ENCODE assay signal across 20 mouse cellular contexts in the genomic region with DNA sequence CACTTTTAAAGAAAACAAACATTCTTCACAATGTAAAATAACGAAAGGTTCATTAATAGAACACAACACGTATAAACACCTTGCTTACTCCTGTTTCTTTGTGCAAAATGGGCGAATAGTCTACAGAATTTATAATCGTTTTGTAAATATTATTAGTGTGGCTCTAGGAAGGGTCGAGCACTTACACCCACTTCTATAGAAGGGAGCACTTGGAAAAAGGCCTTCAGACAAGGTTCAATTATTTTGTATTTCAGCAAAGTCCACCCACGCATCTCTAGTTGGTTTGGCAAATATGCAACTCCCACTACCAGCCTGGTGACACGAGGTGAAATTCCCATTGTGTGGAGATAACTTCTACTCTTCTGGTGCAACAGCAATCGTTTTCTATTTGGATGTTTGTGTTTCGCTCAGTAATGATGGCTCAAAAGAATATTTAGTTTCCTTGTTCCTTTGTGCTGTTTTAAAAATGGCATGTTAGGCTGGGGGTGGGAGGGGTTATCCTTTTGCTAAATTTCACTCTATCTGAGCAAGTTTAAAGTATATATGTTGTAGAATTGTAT. TPM values are rescaled to one million over a fixed set of nuclear protein-coding genes. Genes with fewer than 3 reads are reported as not detected.
DNase-seq lines count a peak whose midpoint lies in the region; ATAC-seq and TF ChIP-seq lines count a peak whose summit lies in the region.
"Had no signal": no experiment of that assay in that cellular context is flagged by ENCODE, and none has a peak within 500 bp of the region (broad histone marks: within the 10 kb centered on the region; RNA-seq: fewer than 3 reads in every experiment).

No protein-coding gene starts in this region.

- 2% methylated on average over 9 of the region's 9 CpGs for WGBS in forebrain, embryonic 10.5 days
- WGBS in forebrain, embryonic 16.5 days, result 2% methylated on average over 9 of the region's 9 CpGs
- WGBS in midbrain, embryonic 11.5 days, result 3% methylated on average over 9 of the region's 9 CpGs
- WGBS in midbrain, embryonic 15.5 days, result 3% methylated on average over 9 of the region's 9 CpGs
- WGBS in hindbrain, embryonic 14.5 days, result 4% methylated on average over 9 of the region's 9 CpGs
- 9% methylated on average over 9 of the region's 9 CpGs for WGBS in neural tube, embryonic 13.5 days

- no peaks in the 10 kb centered on the region for H3K36me3 ChIP-seq in forebrain, embryonic 10.5 days (replicated peaks)
- H3K36me3 ChIP-seq in forebrain, embryonic 16.5 days (ENCODE audit: control insufficient read depth, insufficient read depth), result no peaks in the 10 kb centered on the region
- no peaks in the 10 kb centered on the region for H3K36me3 ChIP-seq in midbrain, embryonic 11.5 days (ENCODE audit: control insufficient read depth, insufficient read depth, low read length)
- H3K36me3 ChIP-seq in midbrain, embryonic 15.5 days (replicated peaks), result no peaks in the 10 kb centered on the region
- peaks cover 12% of the 10 kb centered on the region; the same call in 1 of the 2 replicates for H3K36me3 ChIP-seq in hindbrain, embryonic 14.5 days (replicated peaks; ENCODE audit: control insufficient read depth, insufficient read depth)
- H3K36me3 ChIP-seq in neural tube, embryonic 13.5 days, result peaks cover 26% of the 10 kb centered on the region
- H3K36me3 ChIP-seq: forebrain, embryonic 15.5 days; heart, embryonic 10.5 days; liver, embryonic 12.5 days; lung, embryonic 15.5 days had no signal

- no peak for ATAC-seq in forebrain, embryonic 16.5 days
- ATAC-seq in midbrain, embryonic 11.5 days (ENCODE audit: low FRiP score), result no peak
- ATAC-seq in midbrain, embryonic 15.5 days (replicated peaks), result no peak
- ATAC-seq in hindbrain, embryonic 14.5 days (ENCODE audit: low FRiP score), result no peak
- no peak for ATAC-seq in neural tube, embryonic 13.5 days (ENCODE audit: low read depth)
- ATAC-seq: forebrain, embryonic 15.5 days; liver, embryonic 12.5 days had no signal

- no peak overlapping the region for H3K9ac ChIP-seq in forebrain, embryonic 16.5 days (replicated peaks; ENCODE audit: low read depth, low read length)
- H3K9ac ChIP-seq in midbrain, embryonic 11.5 days (ENCODE audit: low read length), result no peak overlapping the region
- H3K9ac ChIP-seq in midbrain, embryonic 15.5 days, result no peak overlapping the region
- peak overlapping the region; percentile 75 for H3K9ac ChIP-seq in hindbrain, embryonic 14.5 days
- H3K9ac ChIP-seq in neural tube, embryonic 13.5 days, result peak overlapping the region; percentile 81
- H3K9ac ChIP-seq: forebrain, embryonic 15.5 days; liver, embryonic 12.5 days; lung, embryonic 15.5 days had no signal

- peaks cover 35% of the 10 kb centered on the region for H3K4me1 ChIP-seq in forebrain, embryonic 10.5 days
- peaks cover 9% of the 10 kb centered on the region; the same call in 1 of the 2 replicates for H3K4me1 ChIP-seq in forebrain, embryonic 16.5 days (replicated peaks; ENCODE audit: control insufficient read depth, insufficient read depth, low read length)
- peaks cover 9% of the 10 kb centered on the region for H3K4me1 ChIP-seq in midbrain, embryonic 11.5 days (ENCODE audit: control insufficient read depth, insufficient read depth, low read length)
- peaks cover 17% of the 10 kb centered on the region for H3K4me1 ChIP-seq in midbrain, embryonic 15.5 days
- H3K4me1 ChIP-seq in hindbrain, embryonic 14.5 days (replicated peaks; ENCODE audit: control insufficient read depth, insufficient read depth, low read length), result peaks cover 21% of the 10 kb centered on the region
- H3K4me1 ChIP-seq in neural tube, embryonic 13.5 days (replicated peaks), result peaks cover 100% of the 10 kb centered on the region

- H3K4me2 ChIP-seq in forebrain, embryonic 16.5 days (ENCODE audit: low read length), result no peak overlapping the region
- no peak overlapping the region for H3K4me2 ChIP-seq in midbrain, embryonic 11.5 days
- no peak overlapping the region for H3K4me2 ChIP-seq in midbrain, embryonic 15.5 days
- peak overlapping the region; percentile 55 for H3K4me2 ChIP-seq in hindbrain, embryonic 14.5 days (replicated peaks)
- peak overlapping the region; percentile 52 for H3K4me2 ChIP-seq in neural tube, embryonic 13.5 days

- no peaks in the 10 kb centered on the region for H3K9me3 ChIP-seq in forebrain, embryonic 10.5 days
- H3K9me3 ChIP-seq in forebrain, embryonic 16.5 days (ENCODE audit: control insufficient read depth, low read length), result peaks cover 4% of the 10 kb centered on the region; the same call in 1 of the 2 replicates
- H3K9me3 ChIP-seq in midbrain, embryonic 11.5 days (ENCODE audit: control insufficient read depth, low read length), result no peaks in the 10 kb centered on the region
- no peaks in the 10 kb centered on the region for H3K9me3 ChIP-seq in midbrain, embryonic 15.5 days
- no peaks in the 10 kb centered on the region for H3K9me3 ChIP-seq in hindbrain, embryonic 14.5 days (ENCODE audit: control insufficient read depth, low read length)
- no peaks in the 10 kb centered on the region for H3K9me3 ChIP-seq in neural tube, embryonic 13.5 days
- H3K9me3 ChIP-seq: forebrain, embryonic 15.5 days; heart, embryonic 10.5 days; liver, embryonic 12.5 days; lung, embryonic 15.5 days had no signal

- no peak overlapping the region for H3K27ac ChIP-seq in forebrain, embryonic 10.5 days
- H3K27ac ChIP-seq in forebrain, embryonic 16.5 days (ENCODE audit: low read length), result no peak overlapping the region
- no peak overlapping the region for H3K27ac ChIP-seq in midbrain, embryonic 11.5 days (ENCODE audit: low read depth, low read length)
- no peak overlapping the region for H3K27ac ChIP-seq in midbrain, embryonic 15.5 days
- peak overlapping the region; percentile 94 for H3K27ac ChIP-seq in hindbrain, embryonic 14.5 days
- peak overlapping the region; percentile 95 for H3K27ac ChIP-seq in neural tube, embryonic 13.5 days (replicated peaks)
- no peak overlapping the region for H3K27ac ChIP-seq in gastrocnemius, adult 2 months
- H3K27ac ChIP-seq: forebrain, embryonic 15.5 days; heart, embryonic 10.5 days; liver, embryonic 12.5 days; lung, embryonic 15.5 days had no signal

- TF ChIP-seq CTCF in gastrocnemius, adult 2 months (IDR thresholded peaks at IDR 0.05), result no peak

- H3K4me3 ChIP-seq in forebrain, embryonic 10.5 days, result no peak overlapping the region
- no peak overlapping the region for H3K4me3 ChIP-seq in forebrain, embryonic 16.5 days (replicated peaks; ENCODE audit: low read length)
- H3K4me3 ChIP-seq in midbrain, embryonic 11.5 days (ENCODE audit: low read depth, low read length), result no peak overlapping the region
- no peak overlapping the region for H3K4me3 ChIP-seq in midbrain, embryonic 15.5 days
- H3K4me3 ChIP-seq in hindbrain, embryonic 14.5 days (replicated peaks; ENCODE audit: low read length), result peak overlapping the region; percentile 34
- H3K4me3 ChIP-seq in neural tube, embryonic 13.5 days, result peak overlapping the region; percentile 36
- no peak overlapping the region for H3K4me3 ChIP-seq in gastrocnemius, adult 2 months
- H3K4me3 ChIP-seq: forebrain, embryonic 15.5 days had no signal

- H3K27me3 ChIP-seq in forebrain, embryonic 10.5 days (ENCODE audit: poor library complexity, severe bottlenecking), result peaks cover 100% of the 10 kb centered on the region
- peaks cover 83% of the 10 kb centered on the region for H3K27me3 ChIP-seq in forebrain, embryonic 16.5 days (replicated peaks; ENCODE audit: control insufficient read depth, insufficient read depth, low read length)
- peaks cover 98% of the 10 kb centered on the region for H3K27me3 ChIP-seq in midbrain, embryonic 11.5 days (ENCODE audit: control insufficient read depth, insufficient read depth, low read length)
- peaks cover 94% of the 10 kb centered on the region for H3K27me3 ChIP-seq in midbrain, embryonic 15.5 days (replicated peaks)
- H3K27me3 ChIP-seq in hindbrain, embryonic 14.5 days (ENCODE audit: control insufficient read depth, insufficient read depth, low read length), result peaks cover 94% of the 10 kb centered on the region
- no peaks in the 10 kb centered on the region for H3K27me3 ChIP-seq in neural tube, embryonic 13.5 days
- H3K27me3 ChIP-seq: CH12.LX had no signal

- peak; percentile 18 for DNase-seq in forebrain, embryonic 10.5 days (ENCODE audit: extremely low spot score, low spot score)
- DNase-seq in midbrain, embryonic 11.5 days (ENCODE audit: low spot score, missing footprints), result peak; percentile 95
- DNase-seq in hindbrain, embryonic 14.5 days (ENCODE audit: low spot score), result peak; percentile 66
- no peak for DNase-seq in gastrocnemius, adult 2 months
- DNase-seq in thymus, postnatal 36 days, result no peak
- DNase-seq: gastrocnemius, postnatal 10 days; heart, postnatal 14 days; kidney, adult 8-10 months; right cerebral cortex, postnatal 25 days had no signal

- intact Hi-C loops in gastrocnemius, adult 2 months (cut with DNase I), result no loop called here

RNA-seq across cellular contexts. Expression of a gene that starts 14.3 kb away (rescaled TPM):
- polyA plus RNA-seq in forebrain, embryonic 10.5 days (2016; fragmentation: Nextera tagmentation; extraction: Ambion mirVana), result not detected in 2 replicates
- polyA plus RNA-seq in forebrain, embryonic 16.5 days (2015; fragmentation: Nextera tagmentation; extraction: Ambion mirVana), result not detected in 2 replicates
- not detected in 2 replicates for polyA plus RNA-seq in midbrain, embryonic 11.5 days (2014; fragmentation: Nextera tagmentation; extraction: Ambion mirVana)
- polyA plus RNA-seq in midbrain, embryonic 15.5 days (2015; fragmentation: Nextera tagmentation; extraction: Ambion mirVana), result not detected in 2 replicates
- polyA plus RNA-seq in hindbrain, embryonic 14.5 days (2014; fragmentation: Nextera tagmentation; extraction: Ambion mirVana), result 0.64 and 0.76 TPM in 2 replicates
- 6.4 and 9.0 TPM in 2 replicates for polyA plus RNA-seq in neural tube, embryonic 13.5 days (2015; fragmentation: Nextera tagmentation; extraction: Ambion mirVana)
- not detected for total RNA-seq in gastrocnemius, adult 2 months (2021)
- total RNA-seq: CH12.LX; gastrocnemius, postnatal 10 days; heart, postnatal 14 days; left cerebral cortex, postnatal 14 days; megakaryocyte progenitor cell, adult 5-6 weeks had no signal
- polyA plus RNA-seq: forebrain, embryonic 15.5 days; liver, embryonic 12.5 days; lung, embryonic 15.5 days had no signal

RNA-seq across cellular contexts. Expression of a gene that starts 22.0 kb away (rescaled TPM):
- not detected in 2 replicates for polyA plus RNA-seq in forebrain, embryonic 10.5 days (2016; fragmentation: Nextera tagmentation; extraction: Ambion mirVana)
- not detected in 2 replicates for polyA plus RNA-seq in forebrain, embryonic 16.5 days (2015; fragmentation: Nextera tagmentation; extraction: Ambion mirVana)
- not detected in 2 replicates for polyA plus RNA-seq in midbrain, embryonic 11.5 days (2014; fragmentation: Nextera tagmentation; extraction: Ambion mirVana)
- not detected in 2 replicates for polyA plus RNA-seq in midbrain, embryonic 15.5 days (2015; fragmentation: Nextera tagmentation; extraction: Ambion mirVana)
- polyA plus RNA-seq in hindbrain, embryonic 14.5 days (2014; fragmentation: Nextera tagmentation; extraction: Ambion mirVana), result 0.82 and 1.3 TPM in 2 replicates
- polyA plus RNA-seq in neural tube, embryonic 13.5 days (2015; fragmentation: Nextera tagmentation; extraction: Ambion mirVana), result 2.2 and 2.4 TPM in 2 replicates
- total RNA-seq in gastrocnemius, adult 2 months (2021), result under 1 TPM; 0.08 to 0.36 TPM
- total RNA-seq: layer of hippocampus, adult 8-10 months; left cerebral cortex, postnatal 14 days; megakaryocyte progenitor cell, adult 5-6 weeks had no signal
- polyA plus RNA-seq: forebrain, embryonic 15.5 days; liver, embryonic 12.5 days had no signal

RNA-seq across cellular contexts. Expression of a gene that starts 36.8 kb away (rescaled TPM):
- polyA plus RNA-seq in forebrain, embryonic 10.5 days (2016; fragmentation: Nextera tagmentation; extraction: Ambion mirVana), result not detected in 2 replicates
- polyA plus RNA-seq in forebrain, embryonic 16.5 days (2015; fragmentation: Nextera tagmentation; extraction: Ambion mirVana), result not detected in 2 replicates
- not detected in 2 replicates for polyA plus RNA-seq in midbrain, embryonic 11.5 days (2014; fragmentation: Nextera tagmentation; extraction: Ambion mirVana)
- polyA plus RNA-seq in midbrain, embryonic 15.5 days (2015; fragmentation: Nextera tagmentation; extraction: Ambion mirVana), result not detected in 2 replicates
- 3.1 and 4.3 TPM in 2 replicates for polyA plus RNA-seq in hindbrain, embryonic 14.5 days (2014; fragmentation: Nextera tagmentation; extraction: Ambion mirVana)
- 6.9 and 7.2 TPM in 2 replicates for polyA plus RNA-seq in neural tube, embryonic 13.5 days (2015; fragmentation: Nextera tagmentation; extraction: Ambion mirVana)
- total RNA-seq in gastrocnemius, adult 2 months (2021), result 1 to 10 TPM; 1.4 to 2.0 TPM
- total RNA-seq: layer of hippocampus, adult 8-10 months; left cerebral cortex, postnatal 14 days; megakaryocyte progenitor cell, adult 5-6 weeks had no signal
- polyA plus RNA-seq: forebrain, embryonic 15.5 days; liver, embryonic 12.5 days had no signal

RNA-seq across cellular contexts. Expression of a gene that starts 36.8 kb away (rescaled TPM):
- polyA plus RNA-seq in forebrain, embryonic 10.5 days (2016; fragmentation: Nextera tagmentation; extraction: Ambion mirVana), result 0.10 TPM in 1 of 2 replicates, not detected in the other
- not detected in 2 replicates for polyA plus RNA-seq in forebrain, embryonic 16.5 days (2015; fragmentation: Nextera tagmentation; extraction: Ambion mirVana)
- polyA plus RNA-seq in midbrain, embryonic 11.5 days (2014; fragmentation: Nextera tagmentation; extraction: Ambion mirVana), result 0.07 and 0.14 TPM in 2 replicates
- polyA plus RNA-seq in midbrain, embryonic 15.5 days (2015; fragmentation: Nextera tagmentation; extraction: Ambion mirVana), result 0.09 and 0.21 TPM in 2 replicates
- polyA plus RNA-seq in hindbrain, embryonic 14.5 days (2014; fragmentation: Nextera tagmentation; extraction: Ambion mirVana), result 44.9 and 55.1 TPM in 2 replicates
- 24.2 and 33.8 TPM in 2 replicates for polyA plus RNA-seq in neural tube, embryonic 13.5 days (2015; fragmentation: Nextera tagmentation; extraction: Ambion mirVana)
- total RNA-seq in gastrocnemius, adult 2 months (2021), result not detected
- total RNA-seq: heart, postnatal 14 days; layer of hippocampus, adult 8-10 months; left cerebral cortex, postnatal 14 days; megakaryocyte progenitor cell, adult 5-6 weeks had no signal
- polyA plus RNA-seq: forebrain, embryonic 15.5 days had no signal

RNA-seq across cellular contexts. Expression of a gene that starts 44.1 kb away (rescaled TPM):
- not detected in 2 replicates for polyA plus RNA-seq in forebrain, embryonic 10.5 days (2016; fragmentation: Nextera tagmentation; extraction: Ambion mirVana)
- polyA plus RNA-seq in forebrain, embryonic 16.5 days (2015; fragmentation: Nextera tagmentation; extraction: Ambion mirVana), result not detected in 2 replicates
- 0.11 TPM in 1 of 2 replicates, not detected in the other for polyA plus RNA-seq in midbrain, embryonic 11.5 days (2014; fragmentation: Nextera tagmentation; extraction: Ambion mirVana)
- polyA plus RNA-seq in midbrain, embryonic 15.5 days (2015; fragmentation: Nextera tagmentation; extraction: Ambion mirVana), result 0.08 and 0.10 TPM in 2 replicates
- 2.1 and 3.3 TPM in 2 replicates for polyA plus RNA-seq in hindbrain, embryonic 14.5 days (2014; fragmentation: Nextera tagmentation; extraction: Ambion mirVana)
- 17.4 and 22.8 TPM in 2 replicates for polyA plus RNA-seq in neural tube, embryonic 13.5 days (2015; fragmentation: Nextera tagmentation; extraction: Ambion mirVana)
- total RNA-seq in gastrocnemius, adult 2 months (2021), result 10 to 100 TPM; 39.3 to 49.0 TPM
- total RNA-seq: layer of hippocampus, adult 8-10 months; left cerebral cortex, postnatal 14 days; megakaryocyte progenitor cell, adult 5-6 weeks had no signal

Comparison
In these comparisons a context has a peak if more than half of its experiments do, and no peak if none do; other contexts are left out.
1. DNase-seq: peak in forebrain, embryonic 10.5 days (single experiment), midbrain, embryonic 11.5 days (single experiment) and hindbrain, embryonic 14.5 days (single experiment); none in gastrocnemius, adult 2 months (single experiment) and thymus, postnatal 36 days (0 of 2).
2. H3K27ac ChIP-seq: peak in hindbrain, embryonic 14.5 days (single experiment) and neural tube, embryonic 13.5 days (single experiment); none in forebrain, embryonic 10.5 days (single experiment), forebrain, embryonic 16.5 days (single experiment), midbrain, embryonic 11.5 days (single experiment), midbrain, embryonic 15.5 days (single experiment) and gastrocnemius, adult 2 months (single experiment).
3. H3K4me3 ChIP-seq: peak in hindbrain, embryonic 14.5 days (single experiment) and neural tube, embryonic 13.5 days (single experiment); none in forebrain, embryonic 10.5 days (single experiment), forebrain, embryonic 16.5 days (single experiment), midbrain, embryonic 11.5 days (single experiment), midbrain, embryonic 15.5 days (single experiment) and gastrocnemius, adult 2 months (single experiment).
4. H3K4me2 ChIP-seq: peak in hindbrain, embryonic 14.5 days (single experiment) and neural tube, embryonic 13.5 days (single experiment); none in forebrain, embryonic 16.5 days (single experiment), midbrain, embryonic 11.5 days (single experiment) and midbrain, embryonic 15.5 days (single experiment).
5. H3K9ac ChIP-seq: peak in hindbrain, embryonic 14.5 days (single experiment) and neural tube, embryonic 13.5 days (single experiment); none in forebrain, embryonic 16.5 days (single experiment), midbrain, embryonic 11.5 days (single experiment) and midbrain, embryonic 15.5 days (single experiment).